Mouse (Mus musculus) bone marrow, adult 2 months (tissue): Measurements from ENCODE around the gene Ip6k1.

Experiments
- CTCF ChIP-seq: fragments of 200-500 bp; IDR thresholded peaks from 2 replicates; pipeline ENCODE4 v1.5.1; 2011; ENCODE audit warnings: low read length, control low read depth; ENCODE audit not compliant: control insufficient read depth, insufficient read depth
- POLR2A ChIP-seq: fragments of 200-500 bp; IDR thresholded peaks from 2 replicates; pipeline ENCODE4 v1.6.1; 2011; ENCODE audit warnings: low read depth, mild to moderate bottlenecking, control low read depth, low read length, borderline replicate concordance; ENCODE audit not compliant: control insufficient read depth

- TF ChIP-seq CTCF (no peak), POLR2A (no peak)
Observed at GRCm38 (mm10) chr9:108010385-108010784, 8.1 kb downstream of the Ip6k1 start.
